Mouse (Mus musculus): ENCODE data around the gene Cav2. TPM values are rescaled to one million over a fixed set of nuclear protein-coding genes. Genes with fewer than 3 reads are reported as not detected.

Gene Cav2
- polyA plus RNA-seq, 1 experiment from 2014 or later, result 26.4 TPM

GRCm38 (mm10) chr6:17251958-17252357 is 29.0 kb upstream of the Cav2 start:
- no peak overlapping the region for H3K27ac ChIP-seq (ENCODE audit: low read depth, low read length)
- no peaks in the 10 kb centered on the region for H3K9me3 ChIP-seq (ENCODE audit: control insufficient read depth)
- H3K4me2 ChIP-seq (replicated peaks; ENCODE audit: low read depth), result no peak overlapping the region
- ATAC-seq, result no peak
- TF ChIP-seq CTCF (IDR thresholded peaks at IDR 0.05; ENCODE audit: low read depth), result no peak
- no peak overlapping the region for H3K4me3 ChIP-seq (ENCODE audit: low read depth, low read length)
- H3K36me3 ChIP-seq (ENCODE audit: control insufficient read depth, insufficient read depth), result no peaks in the 10 kb centered on the region
- WGBS, result 33% methylated on average over 1 of the region's 1 CpGs
- H3K9ac ChIP-seq (ENCODE audit: low read depth, low read length), result no peak overlapping the region
- no peaks in the 10 kb centered on the region for H3K4me1 ChIP-seq (replicated peaks; ENCODE audit: control insufficient read depth, insufficient read depth, low read length)
- H3K27me3 ChIP-seq (replicated peaks; ENCODE audit: control insufficient read depth, insufficient read depth, low read length), result no peaks in the 10 kb centered on the region

DNA sequence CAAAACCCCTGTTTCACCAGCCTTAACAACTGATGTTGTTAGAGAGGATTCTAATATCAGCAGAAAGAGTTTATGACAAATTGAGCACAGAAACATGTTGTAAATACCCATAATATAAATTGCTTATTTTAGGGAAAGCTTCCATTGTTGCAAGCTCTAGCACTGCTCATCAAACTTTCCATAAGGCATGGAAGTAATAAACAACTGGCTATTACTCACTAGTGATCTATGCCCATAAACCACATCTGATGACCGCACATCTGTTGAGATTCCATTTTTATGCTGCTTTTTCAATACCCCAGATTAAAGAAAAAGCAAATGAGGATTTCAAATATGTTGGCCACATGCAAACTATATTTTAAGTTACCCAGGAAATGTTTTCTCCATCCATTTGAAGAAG is 22.8 kb upstream of the Cav2 start:
- Histone ChIP-seq H3K9ac (ENCODE audit: low read depth, low read length) (no peak overlapping the region), H3K27ac (ENCODE audit: low read depth, low read length) (no peak overlapping the region), H3K4me2 (replicated peaks; ENCODE audit: low read depth) (no peak overlapping the region), H3K4me3 (ENCODE audit: low read depth, low read length) (no peak overlapping the region), H3K36me3 (ENCODE audit: control insufficient read depth, insufficient read depth) (no peaks in the 10 kb centered on the region), H3K4me1 (replicated peaks; ENCODE audit: control insufficient read depth, insufficient read depth, low read length) (no peaks in the 10 kb centered on the region), H3K27me3 (replicated peaks; ENCODE audit: control insufficient read depth, insufficient read depth, low read length) (no peaks in the 10 kb centered on the region), H3K9me3 (ENCODE audit: control insufficient read depth) (no peaks in the 10 kb centered on the region)
- TF ChIP-seq CTCF (IDR thresholded peaks at IDR 0.05; ENCODE audit: low read depth), result no peak
- ATAC-seq, result no peak
- 79% methylated on average over 1 of the region's 1 CpGs for WGBS

DNA sequence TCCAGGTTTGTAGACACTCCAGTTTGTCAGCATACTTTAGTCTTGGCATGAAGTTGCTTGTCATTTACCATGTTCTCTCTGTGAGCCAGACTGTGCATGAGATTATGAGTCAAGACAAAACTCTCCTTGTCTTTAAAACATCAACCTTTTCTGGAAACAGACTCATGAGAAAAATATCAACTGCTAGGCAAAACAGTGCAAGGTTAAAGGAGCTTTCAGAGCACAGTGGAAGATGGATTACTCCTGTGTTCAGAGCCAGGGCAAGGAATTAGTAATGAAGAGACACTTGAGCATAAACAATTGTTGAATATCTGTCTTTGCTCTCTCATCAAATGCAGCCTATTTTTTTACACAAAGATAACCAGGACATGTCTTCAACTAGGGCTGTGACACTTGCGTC is 22.1 kb upstream of the Cav2 start:
- Histone ChIP-seq H3K9ac (ENCODE audit: low read depth, low read length) (no peak overlapping the region), H3K27me3 (replicated peaks; ENCODE audit: control insufficient read depth, insufficient read depth, low read length) (no peaks in the 10 kb centered on the region), H3K4me2 (replicated peaks; ENCODE audit: low read depth) (no peak overlapping the region), H3K36me3 (ENCODE audit: control insufficient read depth, insufficient read depth) (no peaks in the 10 kb centered on the region), H3K9me3 (ENCODE audit: control insufficient read depth) (no peaks in the 10 kb centered on the region), H3K27ac (ENCODE audit: low read depth, low read length) (no peak overlapping the region), H3K4me3 (ENCODE audit: low read depth, low read length) (no peak overlapping the region), H3K4me1 (replicated peaks; ENCODE audit: control insufficient read depth, insufficient read depth, low read length) (no peaks in the 10 kb centered on the region)
- no peak for TF ChIP-seq CTCF (IDR thresholded peaks at IDR 0.05; ENCODE audit: low read depth)
- ATAC-seq, result no peak
- 90% methylated on average over 1 of the region's 1 CpGs for WGBS

GRCm38 (mm10) chr6:17262786-17263185 is 18.2 kb upstream of the Cav2 start:
- Histone ChIP-seq H3K27me3 (replicated peaks; ENCODE audit: control insufficient read depth, insufficient read depth, low read length) (no peaks in the 10 kb centered on the region), H3K4me1 (replicated peaks; ENCODE audit: control insufficient read depth, insufficient read depth, low read length) (no peaks in the 10 kb centered on the region)
- no peak for TF ChIP-seq CTCF (IDR thresholded peaks at IDR 0.05; ENCODE audit: low read depth)

DNA sequence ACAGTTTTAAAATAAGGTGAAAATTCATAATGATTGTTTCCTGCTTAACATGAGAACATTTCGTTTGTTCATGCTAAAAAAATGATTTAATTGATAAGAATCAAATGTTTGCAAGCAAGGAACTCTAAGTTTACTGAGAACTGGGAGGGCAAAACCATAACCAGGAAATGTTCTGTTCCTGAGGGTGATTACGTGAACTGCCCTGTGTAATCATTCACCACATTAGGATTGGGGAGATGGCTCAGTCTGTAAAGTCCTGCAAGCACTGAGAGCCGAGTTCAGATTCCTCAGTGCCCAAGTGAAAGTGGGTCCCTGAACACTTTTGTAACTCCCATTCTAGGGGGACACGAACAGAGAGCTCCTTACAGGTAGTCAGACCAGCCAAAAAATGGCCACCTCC is 15.9 kb upstream of the Cav2 start:
- no peaks in the 10 kb centered on the region for H3K36me3 ChIP-seq (ENCODE audit: control insufficient read depth, insufficient read depth)
- no peak overlapping the region for H3K27ac ChIP-seq (ENCODE audit: low read depth, low read length)
- H3K9ac ChIP-seq (ENCODE audit: low read depth, low read length), result no peak overlapping the region
- no peak for ATAC-seq
- no peaks in the 10 kb centered on the region for H3K9me3 ChIP-seq (ENCODE audit: control insufficient read depth)
- TF ChIP-seq CTCF (IDR thresholded peaks at IDR 0.05; ENCODE audit: low read depth), result no peak
- H3K4me3 ChIP-seq (ENCODE audit: low read depth, low read length), result no peak overlapping the region
- H3K27me3 ChIP-seq (replicated peaks; ENCODE audit: control insufficient read depth, insufficient read depth, low read length), result no peaks in the 10 kb centered on the region
- H3K4me2 ChIP-seq (replicated peaks; ENCODE audit: low read depth), result no peak overlapping the region
- WGBS, result 48% methylated on average over 4 of the region's 4 CpGs
- H3K4me1 ChIP-seq (replicated peaks; ENCODE audit: control insufficient read depth, insufficient read depth, low read length), result no peaks in the 10 kb centered on the region

More at GRCm38 (mm10) chr6:17262786-17263185, 18.2 kb upstream of the Cav2 start:
- Histone ChIP-seq H3K27ac (ENCODE audit: low read depth, low read length) (no peak overlapping the region), H3K9ac (ENCODE audit: low read depth, low read length) (no peak overlapping the region), H3K9me3 (ENCODE audit: control insufficient read depth) (no peaks in the 10 kb centered on the region), H3K4me3 (ENCODE audit: low read depth, low read length) (no peak overlapping the region), H3K36me3 (ENCODE audit: control insufficient read depth, insufficient read depth) (no peaks in the 10 kb centered on the region), H3K4me2 (replicated peaks; ENCODE audit: low read depth) (no peak overlapping the region)
- WGBS, result 49% methylated on average over 2 of the region's 2 CpGs
- ATAC-seq, result no peak

DNA sequence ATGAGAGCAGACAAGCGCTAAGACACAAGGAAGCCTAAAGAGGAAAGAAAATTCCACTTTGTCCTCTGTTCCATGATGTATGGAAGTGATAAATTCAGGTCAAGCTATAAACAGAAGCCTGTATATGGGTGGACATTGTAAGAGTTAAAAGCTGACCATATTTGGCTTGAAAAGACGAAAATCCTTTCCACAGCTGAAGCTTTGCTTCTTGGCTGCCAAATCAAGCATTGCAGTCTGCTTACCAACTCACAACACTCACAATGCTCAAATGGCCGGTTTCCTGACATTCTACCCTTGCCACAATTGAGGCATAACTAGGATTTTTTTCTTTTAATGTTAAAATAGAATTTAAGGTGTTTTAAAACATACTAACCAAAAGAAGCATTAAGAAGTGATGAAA is 14.5 kb upstream of the Cav2 start:
- 58% methylated on average over 3 of the region's 3 CpGs for WGBS
- Histone ChIP-seq H3K27me3 (replicated peaks; ENCODE audit: control insufficient read depth, insufficient read depth, low read length) (no peaks in the 10 kb centered on the region), H3K4me1 (replicated peaks; ENCODE audit: control insufficient read depth, insufficient read depth, low read length) (no peaks in the 10 kb centered on the region), H3K4me3 (ENCODE audit: low read depth, low read length) (no peak overlapping the region), H3K9ac (ENCODE audit: low read depth, low read length) (no peak overlapping the region), H3K9me3 (ENCODE audit: control insufficient read depth) (no peaks in the 10 kb centered on the region), H3K4me2 (replicated peaks; ENCODE audit: low read depth) (no peak overlapping the region), H3K27ac (ENCODE audit: low read depth, low read length) (no peak overlapping the region), H3K36me3 (ENCODE audit: control insufficient read depth, insufficient read depth) (no peaks in the 10 kb centered on the region)
- no peak for ATAC-seq
- no peak for TF ChIP-seq CTCF (IDR thresholded peaks at IDR 0.05; ENCODE audit: low read depth)

DNA sequence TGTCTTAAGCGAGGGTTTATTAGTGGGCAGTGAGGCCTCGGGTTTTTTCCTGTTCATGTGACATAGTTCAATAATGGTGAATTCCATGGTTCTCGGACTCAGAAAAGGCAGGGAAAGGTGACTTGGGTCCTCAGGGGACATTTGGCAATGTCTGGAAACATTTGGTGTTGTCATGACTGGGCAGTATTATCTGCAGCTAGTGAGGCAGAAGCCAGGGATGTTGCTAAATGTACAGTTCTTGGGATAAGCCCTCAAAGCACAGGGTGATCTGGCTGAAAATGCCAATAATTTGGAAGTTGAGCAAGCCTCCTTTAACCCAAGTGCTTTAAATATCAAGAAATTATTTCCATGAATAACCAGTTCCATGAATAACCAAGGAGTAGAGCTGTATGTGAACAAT is 2.6 kb upstream of the Cav2 start:
- Histone ChIP-seq H3K9ac (ENCODE audit: low read depth, low read length) (no peak overlapping the region), H3K4me3 (ENCODE audit: low read depth, low read length) (no peak overlapping the region), H3K4me2 (replicated peaks; ENCODE audit: low read depth) (no peak overlapping the region), H3K9me3 (ENCODE audit: control insufficient read depth) (no peaks in the 10 kb centered on the region), H3K27me3 (replicated peaks; ENCODE audit: control insufficient read depth, insufficient read depth, low read length) (no peaks in the 10 kb centered on the region), H3K27ac (ENCODE audit: low read depth, low read length) (no peak overlapping the region), H3K4me1 (replicated peaks; ENCODE audit: control insufficient read depth, insufficient read depth, low read length) (no peaks in the 10 kb centered on the region; the same call in 1 of the 2 replicates), H3K36me3 (ENCODE audit: control insufficient read depth, insufficient read depth) (no peaks in the 10 kb centered on the region)
- WGBS, result 84% methylated on average over 3 of the region's 3 CpGs
- no peak for TF ChIP-seq CTCF (IDR thresholded peaks at IDR 0.05; ENCODE audit: low read depth)
- ATAC-seq, result no peak

Measured in intestine, postnatal 0 days (tissue).